ENCODE assay signal across 8 mouse cellular contexts in the genomic region with DNA sequence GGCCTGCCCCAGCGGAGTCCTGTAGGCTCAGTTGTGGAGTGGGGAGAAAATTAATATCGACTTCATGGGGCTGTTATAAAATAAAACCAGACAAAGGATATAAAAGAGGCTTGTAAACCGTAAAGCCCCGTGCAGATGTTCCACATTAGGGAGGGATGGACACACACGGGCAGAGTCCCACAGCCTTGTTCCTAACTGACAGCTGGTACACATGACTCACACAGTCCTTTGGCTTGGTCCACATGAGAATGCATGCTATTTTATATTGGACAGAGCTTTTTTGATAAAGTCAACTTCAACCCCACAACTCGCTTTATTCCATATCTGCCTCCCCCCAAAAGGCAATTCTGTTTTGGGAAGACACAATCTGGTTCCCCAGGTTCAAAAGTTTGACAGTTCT. TPM values are rescaled to one million over a fixed set of nuclear protein-coding genes. Genes with fewer than 3 reads are reported as not detected.
A peak's percentile ranks its signal among the peaks of the same experiment; 100 is the strongest.
DNase-seq lines count a peak whose midpoint lies in the region; ATAC-seq and TF ChIP-seq lines count a peak whose summit lies in the region.

No protein-coding gene starts in this region.

- H3K4me3 ChIP-seq in kidney, embryonic 14.5 days (ENCODE audit: low read length), result no peak overlapping the region
- no peak overlapping the region for H3K4me3 ChIP-seq in hindbrain, embryonic 13.5 days
- H3K4me3 ChIP-seq in midbrain, embryonic 13.5 days (replicated peaks), result no peak overlapping the region

- no peak for DNase-seq in kidney, adult 11 months
- DNase-seq in brain, embryonic 14.5 days (ENCODE audit: low read depth), result peak; percentile 45
- DNase-seq in right cerebral cortex, adult 18-20 months, result no peak
- no peak for DNase-seq in cerebellum, adult 9-10 months
- DNase-seq in embryo, embryonic 11 days, result no peak

- 71% methylated on average over 6 of the region's 6 CpGs for WGBS in kidney, embryonic 14.5 days
- 44% methylated on average over 6 of the region's 6 CpGs for WGBS in hindbrain, embryonic 13.5 days
- WGBS in midbrain, embryonic 13.5 days, result 61% methylated on average over 6 of the region's 6 CpGs

- TF ChIP-seq POLR2A in brain, embryonic 14.5 days (IDR thresholded peaks at IDR 0.05; ENCODE audit: borderline replicate concordance, extremely low read depth, insufficient read depth, insufficient read length, poor library complexity, severe bottlenecking), result no peak

- no peak overlapping the region for H3K4me2 ChIP-seq in kidney, embryonic 14.5 days (replicated peaks; ENCODE audit: low read depth, low read length)
- H3K4me2 ChIP-seq in hindbrain, embryonic 13.5 days, result no peak overlapping the region
- no peak overlapping the region for H3K4me2 ChIP-seq in midbrain, embryonic 13.5 days (replicated peaks)

- H3K4me1 ChIP-seq in kidney, embryonic 14.5 days (ENCODE audit: control insufficient read depth, insufficient read depth, low read length), result peaks cover 35% of the 10 kb centered on the region
- H3K4me1 ChIP-seq in hindbrain, embryonic 13.5 days (replicated peaks), result peaks cover 67% of the 10 kb centered on the region
- peaks cover 45% of the 10 kb centered on the region for H3K4me1 ChIP-seq in midbrain, embryonic 13.5 days (replicated peaks)

- no peak for TF ChIP-seq CTCF in brain, embryonic 14.5 days (IDR thresholded peaks at IDR 0.05; ENCODE audit: borderline replicate concordance, extremely low read depth, insufficient read depth, insufficient read length)

- 0 out of 2 replicates have a peak overlapping the region, but pooled peaks have one; percentile 12 for H3K27ac ChIP-seq in kidney, embryonic 14.5 days (ENCODE audit: low read depth, low read length)
- peak overlapping the region; percentile 70 for H3K27ac ChIP-seq in hindbrain, embryonic 13.5 days
- peak overlapping the region; percentile 69 for H3K27ac ChIP-seq in midbrain, embryonic 13.5 days

- H3K27me3 ChIP-seq in kidney, embryonic 14.5 days (ENCODE audit: control insufficient read depth, insufficient read depth, low read length), result no peaks in the 10 kb centered on the region
- H3K27me3 ChIP-seq in hindbrain, embryonic 13.5 days, result no peaks in the 10 kb centered on the region
- H3K27me3 ChIP-seq in midbrain, embryonic 13.5 days, result no peaks in the 10 kb centered on the region

- no peaks in the 10 kb centered on the region for H3K9me3 ChIP-seq in kidney, embryonic 14.5 days (ENCODE audit: control insufficient read depth, low read length)
- H3K9me3 ChIP-seq in hindbrain, embryonic 13.5 days, result no peaks in the 10 kb centered on the region
- no peaks in the 10 kb centered on the region for H3K9me3 ChIP-seq in midbrain, embryonic 13.5 days

- H3K36me3 ChIP-seq in kidney, embryonic 14.5 days (ENCODE audit: control insufficient read depth, insufficient read depth, low read length), result no peaks in the 10 kb centered on the region
- H3K36me3 ChIP-seq in hindbrain, embryonic 13.5 days, result no peaks in the 10 kb centered on the region; the same call in 1 of the 2 replicates
- H3K36me3 ChIP-seq in midbrain, embryonic 13.5 days, result no peaks in the 10 kb centered on the region

- ATAC-seq in kidney, embryonic 14.5 days (ENCODE audit: low FRiP score, low TSS enrichment), result no peak
- no peak for ATAC-seq in hindbrain, embryonic 13.5 days (ENCODE audit: low FRiP score)
- ATAC-seq in midbrain, embryonic 13.5 days, result no peak

- no peak overlapping the region for H3K9ac ChIP-seq in kidney, embryonic 14.5 days (ENCODE audit: low read depth, low read length)
- H3K9ac ChIP-seq in hindbrain, embryonic 13.5 days, result no peak overlapping the region
- H3K9ac ChIP-seq in midbrain, embryonic 13.5 days (replicated peaks), result no peak overlapping the region

RNA-seq across cellular contexts. Expression of a gene that starts 59.6 kb away (rescaled TPM):
- polyA plus RNA-seq in kidney, embryonic 14.5 days (2014; fragmentation: Nextera tagmentation; extraction: Ambion mirVana), result 6.0 and 6.1 TPM in 2 replicates
- polyA plus RNA-seq in brain, embryonic 14.5 days (2012; rRNA removed), result 36.4 and 47.2 TPM in 2 replicates
- 3.8 and 5.7 TPM in 2 replicates for polyA plus RNA-seq in hindbrain, embryonic 13.5 days (2015; fragmentation: Nextera tagmentation; extraction: Ambion mirVana)
- polyA plus RNA-seq in midbrain, embryonic 13.5 days (2015; fragmentation: Nextera tagmentation; extraction: Ambion mirVana), result 2.7 and 3.6 TPM in 2 replicates

Comparison
In these comparisons a context has a peak if more than half of its experiments do, and no peak if none do; other contexts are left out.
1. H3K27ac ChIP-seq: peak in every context shown above with its lines; median percentile 70 in hindbrain, embryonic 13.5 days; 69 in midbrain, embryonic 13.5 days; 12 in kidney, embryonic 14.5 days.